Mouse (Mus musculus): ENCODE measurements around the gene Exoc6b.

GRCm38 (mm10) chr6:84651902-84652301 lies 417.4 kb downstream of the Exoc6b start:
- TF ChIP-seq CTCF (IDR thresholded peaks at IDR 0.05; ENCODE audit: low read depth, low read length) (no peak), TAL1 (conservative IDR thresholded peaks at IDR 0.05; ENCODE audit: low read depth, low read length) (no peak), GATA1 (IDR thresholded peaks at IDR 0.05; ENCODE audit: borderline replicate concordance, low read length) (no peak), GATA2 (IDR thresholded peaks at IDR 0.05; ENCODE audit: borderline replicate concordance, low read depth, low read length) (no peak), POLR2AphosphoS5 (IDR thresholded peaks at IDR 0.05; ENCODE audit: insufficient replicate concordance, low read depth, low read length) (no peak)

Data from G1E (cell line).